Mouse (Mus musculus): ENCODE measurements around the gene Crispld2. TPM values are rescaled to one million over a fixed set of nuclear protein-coding genes. Genes with fewer than 3 reads are reported as not detected.

Gene Crispld2
- 1.7 and 2.8 TPM in 2 replicates for polyA plus RNA-seq (2014; fragmentation: Nextera tagmentation; extraction: Ambion mirVana)

DNA sequence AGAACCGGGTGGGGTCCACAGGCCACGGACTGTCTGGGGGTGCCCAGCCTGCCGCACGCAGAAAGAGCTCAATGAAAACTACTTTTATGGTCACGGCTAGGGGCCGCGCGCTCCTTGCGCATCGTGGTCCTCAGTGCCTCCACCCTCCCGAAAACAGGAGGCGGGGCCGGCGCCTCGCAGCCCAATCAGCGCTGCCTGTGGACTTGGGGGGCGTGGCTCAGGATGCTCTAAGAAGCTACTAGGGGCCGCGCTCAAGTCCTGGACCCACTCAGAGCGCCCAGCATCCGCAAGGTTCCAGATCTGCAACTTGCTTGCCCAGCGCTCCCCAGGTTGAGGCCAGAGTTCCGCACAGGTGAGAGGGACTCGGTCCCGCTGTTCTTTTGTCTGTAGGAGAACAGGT lies at the start of gene Crispld2:
Gene Crispld2 (plus strand): TSS at position 190 of the 400 bp plus-strand sequence.
- H3K9ac ChIP-seq (ENCODE audit: low read depth, low read length), result no peak within 1 kb of the TSS
- peak; percentile 66; the same call in 1 of the 2 replicates for ATAC-seq (replicated peaks; ENCODE audit: insufficient number of reproducible peaks, low FRiP score, low TSS enrichment)

GRCm38 (mm10) chr8:119943616-119944015 lies 48.6 kb upstream of the Crispld2 start:
- no peaks in the 10 kb centered on the region for H3K27me3 ChIP-seq (ENCODE audit: control insufficient read depth, insufficient read depth, low read length)
- H3K36me3 ChIP-seq (ENCODE audit: control insufficient read depth, insufficient read depth, low read length), result peaks cover 18% of the 10 kb centered on the region
- no peak overlapping the region for H3K4me3 ChIP-seq (ENCODE audit: low read depth, low read length)
- ATAC-seq (replicated peaks; ENCODE audit: insufficient number of reproducible peaks, low FRiP score, low TSS enrichment), result no peak
- no peak overlapping the region for H3K4me2 ChIP-seq
- 94% methylated on average over 10 of the region's 10 CpGs for WGBS (ENCODE audit: insufficient replicate concordance)
- no peaks in the 10 kb centered on the region; the same call in 1 of the 2 replicates for H3K4me1 ChIP-seq (ENCODE audit: control insufficient read depth, insufficient read depth, low read length)
- H3K9ac ChIP-seq (ENCODE audit: low read depth, low read length), result no peak overlapping the region
- H3K9me3 ChIP-seq (replicated peaks; ENCODE audit: control insufficient read depth, low read length), result no peaks in the 10 kb centered on the region
- no peak overlapping the region for H3K27ac ChIP-seq (ENCODE audit: low read depth, low read length)

More for the DNA sequence above, at the start of gene Crispld2:
- H3K36me3 ChIP-seq (ENCODE audit: control insufficient read depth, insufficient read depth, low read length), result no peaks in the 10 kb centered on the region
- WGBS (ENCODE audit: insufficient replicate concordance), result 1% methylated on average over 25 of the region's 25 CpGs
- H3K27ac ChIP-seq (ENCODE audit: low read depth, low read length), result no peak within 1 kb of the TSS
- peaks cover 45% of the 10 kb centered on the region for H3K27me3 ChIP-seq (ENCODE audit: control insufficient read depth, insufficient read depth, low read length)
- H3K4me3 ChIP-seq (ENCODE audit: low read depth, low read length), result peak within 1 kb of the TSS; percentile 27
- 0 out of 2 replicates have a peak, but pooled peaks cover 7% of the 10 kb centered on the region for H3K4me1 ChIP-seq (ENCODE audit: control insufficient read depth, insufficient read depth, low read length)
- no peaks in the 10 kb centered on the region for H3K9me3 ChIP-seq (replicated peaks; ENCODE audit: control insufficient read depth, low read length)
- peak within 1 kb of the TSS; percentile 62 for H3K4me2 ChIP-seq

GRCm38 (mm10) chr8:119944096-119944811 lies 48.0 kb upstream of the Crispld2 start:
- H3K4me3 ChIP-seq (ENCODE audit: low read depth, low read length), result no peak overlapping the region
- WGBS (ENCODE audit: insufficient replicate concordance), result 64% methylated on average over 9 of the region's 9 CpGs
- ATAC-seq (replicated peaks; ENCODE audit: insufficient number of reproducible peaks, low FRiP score, low TSS enrichment), result no peak
- no peaks in the 10 kb centered on the region; the same call in 1 of the 2 replicates for H3K4me1 ChIP-seq (ENCODE audit: control insufficient read depth, insufficient read depth, low read length)
- peaks cover 24% of the 10 kb centered on the region for H3K36me3 ChIP-seq (ENCODE audit: control insufficient read depth, insufficient read depth, low read length)
- H3K27ac ChIP-seq (ENCODE audit: low read depth, low read length), result no peak overlapping the region
- H3K27me3 ChIP-seq (ENCODE audit: control insufficient read depth, insufficient read depth, low read length), result no peaks in the 10 kb centered on the region
- no peak overlapping the region for H3K9ac ChIP-seq (ENCODE audit: low read depth, low read length)
- H3K4me2 ChIP-seq, result no peak overlapping the region
- no peaks in the 10 kb centered on the region for H3K9me3 ChIP-seq (replicated peaks; ENCODE audit: control insufficient read depth, low read length)

- WGBS (ENCODE audit: insufficient replicate concordance), result 82% methylated on average over 8 of the region's 8 CpGs
- Histone ChIP-seq H3K4me2 (no peak overlapping the region), H3K27me3 (ENCODE audit: control insufficient read depth, insufficient read depth, low read length) (no peaks in the 10 kb centered on the region), H3K4me1 (ENCODE audit: control insufficient read depth, insufficient read depth, low read length) (no peaks in the 10 kb centered on the region; the same call in 1 of the 2 replicates), H3K4me3 (ENCODE audit: low read depth, low read length) (no peak overlapping the region), H3K9me3 (replicated peaks; ENCODE audit: control insufficient read depth, low read length) (no peaks in the 10 kb centered on the region), H3K9ac (ENCODE audit: low read depth, low read length) (no peak overlapping the region), H3K36me3 (ENCODE audit: control insufficient read depth, insufficient read depth, low read length) (peaks cover 34% of the 10 kb centered on the region), H3K27ac (ENCODE audit: low read depth, low read length) (no peak overlapping the region)
- ATAC-seq (replicated peaks; ENCODE audit: insufficient number of reproducible peaks, low FRiP score, low TSS enrichment), result no peak
These were observed 45.8 kb upstream of the Crispld2 start for GRCm38 (mm10) chr8:119946326-119946865.

- Histone ChIP-seq H3K4me3 (ENCODE audit: low read depth, low read length) (no peak overlapping the region), H3K27me3 (ENCODE audit: control insufficient read depth, insufficient read depth, low read length) (no peaks in the 10 kb centered on the region), H3K4me2 (no peak overlapping the region), H3K27ac (ENCODE audit: low read depth, low read length) (no peak overlapping the region), H3K9ac (ENCODE audit: low read depth, low read length) (no peak overlapping the region), H3K36me3 (ENCODE audit: control insufficient read depth, insufficient read depth, low read length) (peaks cover 34% of the 10 kb centered on the region), H3K4me1 (ENCODE audit: control insufficient read depth, insufficient read depth, low read length) (no peaks in the 10 kb centered on the region; the same call in 1 of the 2 replicates), H3K9me3 (replicated peaks; ENCODE audit: control insufficient read depth, low read length) (no peaks in the 10 kb centered on the region)
- WGBS (ENCODE audit: insufficient replicate concordance), result 78% methylated on average over 19 of the region's 19 CpGs
- no peak for ATAC-seq (replicated peaks; ENCODE audit: insufficient number of reproducible peaks, low FRiP score, low TSS enrichment)
These were observed 44.6 kb upstream of the Crispld2 start for GRCm38 (mm10) chr8:119947653-119948052.

DNA sequence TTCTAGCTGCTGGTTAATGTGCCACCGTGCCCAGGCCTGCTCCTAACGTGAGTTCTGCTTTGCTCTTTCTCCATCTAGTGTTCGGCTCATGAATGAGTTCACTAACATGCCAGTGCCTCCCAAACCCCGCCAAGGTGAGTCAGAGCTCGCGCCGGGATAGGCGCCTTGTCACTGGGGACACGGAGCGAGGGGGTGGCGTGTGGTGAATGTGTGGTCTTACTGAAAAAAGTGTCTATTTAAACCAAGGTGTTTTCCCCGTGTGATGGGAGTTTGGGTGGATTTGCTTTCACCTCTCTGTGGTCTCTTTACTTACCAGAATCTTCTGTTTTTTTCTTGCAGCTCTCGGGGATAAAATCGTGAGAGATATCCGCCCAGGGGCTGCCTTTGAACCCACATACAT lies 43.9 kb upstream of the Crispld2 start:
- no peaks in the 10 kb centered on the region for H3K27me3 ChIP-seq (ENCODE audit: control insufficient read depth, insufficient read depth, low read length)
- WGBS (ENCODE audit: insufficient replicate concordance), result 92% methylated on average over 15 of the region's 15 CpGs
- H3K4me2 ChIP-seq, result no peak overlapping the region
- no peaks in the 10 kb centered on the region for H3K9me3 ChIP-seq (replicated peaks; ENCODE audit: control insufficient read depth, low read length)
- no peak for ATAC-seq (replicated peaks; ENCODE audit: insufficient number of reproducible peaks, low FRiP score, low TSS enrichment)
- H3K36me3 ChIP-seq (ENCODE audit: control insufficient read depth, insufficient read depth, low read length), result peaks cover 41% of the 10 kb centered on the region
- no peak overlapping the region for H3K9ac ChIP-seq (ENCODE audit: low read depth, low read length)
- H3K4me3 ChIP-seq (ENCODE audit: low read depth, low read length), result no peak overlapping the region
- H3K27ac ChIP-seq (ENCODE audit: low read depth, low read length), result no peak overlapping the region
- no peaks in the 10 kb centered on the region; the same call in 1 of the 2 replicates for H3K4me1 ChIP-seq (ENCODE audit: control insufficient read depth, insufficient read depth, low read length)

DNA sequence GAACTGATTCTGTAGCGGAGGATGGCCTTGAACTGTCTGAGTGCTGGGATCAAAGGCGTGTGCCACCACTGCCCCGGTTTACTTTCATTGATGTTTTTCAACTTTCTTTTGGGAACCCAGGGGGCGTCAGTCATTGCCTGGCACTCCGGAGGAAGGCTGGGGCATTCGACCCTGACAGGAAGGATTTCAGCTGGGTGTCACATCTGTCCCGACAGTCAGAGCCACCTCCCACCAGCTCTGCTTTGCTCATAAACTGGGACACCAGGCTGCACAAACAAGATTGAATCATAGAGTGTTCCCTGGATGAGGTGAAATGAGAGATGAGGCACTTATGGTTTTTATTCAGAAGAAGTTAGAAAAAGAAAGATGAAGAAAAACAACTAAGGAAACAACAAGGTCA lies 40.0 kb upstream of the Crispld2 start:
- WGBS (ENCODE audit: insufficient replicate concordance), result 84% methylated on average over 7 of the region's 7 CpGs
- no peak for ATAC-seq (replicated peaks; ENCODE audit: insufficient number of reproducible peaks, low FRiP score, low TSS enrichment)
- H3K9ac ChIP-seq (ENCODE audit: low read depth, low read length), result no peak overlapping the region

GRCm38 (mm10) chr8:119952747-119953146 lies 39.5 kb upstream of the Crispld2 start:
- 94% methylated on average over 5 of the region's 5 CpGs for WGBS (ENCODE audit: insufficient replicate concordance)

More for the DNA sequence above, 40.0 kb upstream of the Crispld2 start:
- Histone ChIP-seq H3K27me3 (ENCODE audit: control insufficient read depth, insufficient read depth, low read length) (no peaks in the 10 kb centered on the region), H3K4me1 (ENCODE audit: control insufficient read depth, insufficient read depth, low read length) (no peaks in the 10 kb centered on the region), H3K27ac (ENCODE audit: low read depth, low read length) (no peak overlapping the region), H3K4me3 (ENCODE audit: low read depth, low read length) (no peak overlapping the region), H3K4me2 (no peak overlapping the region), H3K9me3 (replicated peaks; ENCODE audit: control insufficient read depth, low read length) (no peaks in the 10 kb centered on the region), H3K36me3 (ENCODE audit: control insufficient read depth, insufficient read depth, low read length) (peaks cover 73% of the 10 kb centered on the region)

More at GRCm38 (mm10) chr8:119952747-119953146, 39.5 kb upstream of the Crispld2 start:
- Histone ChIP-seq H3K9ac (ENCODE audit: low read depth, low read length) (no peak overlapping the region), H3K9me3 (replicated peaks; ENCODE audit: control insufficient read depth, low read length) (no peaks in the 10 kb centered on the region), H3K27ac (ENCODE audit: low read depth, low read length) (no peak overlapping the region), H3K4me3 (ENCODE audit: low read depth, low read length) (no peak overlapping the region), H3K4me2 (no peak overlapping the region), H3K27me3 (ENCODE audit: control insufficient read depth, insufficient read depth, low read length) (no peaks in the 10 kb centered on the region), H3K4me1 (ENCODE audit: control insufficient read depth, insufficient read depth, low read length) (no peaks in the 10 kb centered on the region), H3K36me3 (ENCODE audit: control insufficient read depth, insufficient read depth, low read length) (peaks cover 76% of the 10 kb centered on the region)
- ATAC-seq (replicated peaks; ENCODE audit: insufficient number of reproducible peaks, low FRiP score, low TSS enrichment), result no peak
